Mouse (Mus musculus): Measurements from ENCODE around the gene Esrrb. TPM values are rescaled to one million over a fixed set of nuclear protein-coding genes. Genes with fewer than 3 reads are reported as not detected.

Esrrb gene
- polyA plus RNA-seq, 1 experiment from 2014 or later = 0.74 TPM

GRCm38 (mm10) chr12:86504321-86504720 is 143.4 kb downstream of the Esrrb start:
- no peak for ATAC-seq (ENCODE audit: low FRiP score, low read depth)
- no peaks in the 10 kb centered on the region for H3K9me3 ChIP-seq
- no peak overlapping the region for H3K4me3 ChIP-seq
- H3K27me3 ChIP-seq = peaks cover 17% of the 10 kb centered on the region
- H3K4me2 ChIP-seq (replicated peaks) = no peak overlapping the region
- no peak overlapping the region for H3K9ac ChIP-seq
- no peaks in the 10 kb centered on the region for H3K36me3 ChIP-seq
- H3K4me1 ChIP-seq = peaks cover 5% of the 10 kb centered on the region
- WGBS = 66% methylated on average over 3 of the region's 3 CpGs
- no peak overlapping the region for H3K27ac ChIP-seq

GRCm38 (mm10) chr12:86507741-86508140 is 146.8 kb downstream of the Esrrb start:
- H3K9ac ChIP-seq = no peak overlapping the region
- ATAC-seq (ENCODE audit: low FRiP score, low read depth) = no peak
- H3K9me3 ChIP-seq = no peaks in the 10 kb centered on the region
- H3K4me2 ChIP-seq (replicated peaks) = no peak overlapping the region
- no peak overlapping the region for H3K27ac ChIP-seq
- WGBS = 77% methylated on average over 10 of the region's 10 CpGs
- no peaks in the 10 kb centered on the region for H3K36me3 ChIP-seq
- H3K4me3 ChIP-seq = no peak overlapping the region
- peaks cover 36% of the 10 kb centered on the region for H3K27me3 ChIP-seq
- peaks cover 18% of the 10 kb centered on the region for H3K4me1 ChIP-seq

DNA sequence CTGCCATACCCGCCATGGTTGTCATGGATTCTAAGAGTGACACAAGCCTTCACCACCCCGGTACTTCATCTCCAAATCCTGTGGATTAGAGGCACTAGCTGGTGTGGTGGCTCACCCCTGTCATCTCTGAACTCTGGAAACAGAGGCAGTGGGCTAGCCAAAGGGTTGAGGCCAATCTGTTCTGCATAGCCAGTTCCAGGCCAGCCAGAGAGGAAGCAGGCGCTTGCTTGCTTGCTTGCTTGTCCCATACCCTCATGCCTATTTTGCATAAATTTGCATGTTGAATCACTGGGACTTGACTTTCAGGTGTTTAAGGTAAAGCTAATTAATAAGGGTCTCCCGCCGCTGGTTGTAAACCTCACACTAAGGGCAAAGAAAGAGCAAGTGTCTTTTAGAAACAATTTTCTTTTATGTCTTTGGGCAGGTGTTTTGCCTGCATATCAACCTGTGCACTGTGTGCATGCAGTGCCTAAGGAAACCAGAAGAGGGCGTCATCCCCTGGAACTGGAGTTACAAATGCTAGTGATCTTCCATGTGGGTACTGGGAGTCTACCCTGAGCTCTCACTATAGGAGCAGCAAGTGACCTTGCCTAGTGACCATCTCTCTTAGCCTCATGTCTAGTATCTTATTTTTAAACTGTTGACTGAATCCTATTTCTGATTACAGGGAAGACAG is 147.5 kb downstream of the Esrrb start:
- no peaks in the 10 kb centered on the region for H3K36me3 ChIP-seq

GRCm38 (mm10) chr12:86509295-86510279 is 148.7 kb downstream of the Esrrb start:
- H3K27me3 ChIP-seq = peaks cover 34% of the 10 kb centered on the region
- 0 out of 2 replicates have a peak, but pooled peaks cover 5% of the 10 kb centered on the region for H3K9me3 ChIP-seq
- peaks cover 18% of the 10 kb centered on the region for H3K4me1 ChIP-seq
- H3K9ac ChIP-seq = no peak overlapping the region
- no peak for ATAC-seq (ENCODE audit: low FRiP score, low read depth)
- 11% methylated on average over 13 of the region's 13 CpGs for WGBS
- H3K4me3 ChIP-seq = no peak overlapping the region
- H3K4me2 ChIP-seq (replicated peaks) = no peak overlapping the region; the same call in 1 of the 2 replicates
- no peak overlapping the region for H3K27ac ChIP-seq
- H3K36me3 ChIP-seq = no peaks in the 10 kb centered on the region

More for the DNA sequence above, 147.5 kb downstream of the Esrrb start:
- peaks cover 18% of the 10 kb centered on the region for H3K4me1 ChIP-seq
- no peak overlapping the region for H3K4me3 ChIP-seq
- no peak overlapping the region for H3K4me2 ChIP-seq (replicated peaks)
- H3K9me3 ChIP-seq = 0 out of 2 replicates have a peak, but pooled peaks cover 3% of the 10 kb centered on the region
- H3K27ac ChIP-seq = no peak overlapping the region
- H3K27me3 ChIP-seq = peaks cover 36% of the 10 kb centered on the region
- no peak for ATAC-seq (ENCODE audit: low FRiP score, low read depth)
- WGBS = 78% methylated on average over 6 of the region's 6 CpGs
- no peak overlapping the region for H3K9ac ChIP-seq

GRCm38 (mm10) chr12:86512335-86512734 is 151.4 kb downstream of the Esrrb start:
- WGBS = 79% methylated on average over 3 of the region's 3 CpGs
- no peak overlapping the region for H3K4me2 ChIP-seq (replicated peaks)
- peaks cover 30% of the 10 kb centered on the region for H3K27me3 ChIP-seq
- no peak for ATAC-seq (ENCODE audit: low FRiP score, low read depth)
- H3K27ac ChIP-seq = no peak overlapping the region
- H3K4me1 ChIP-seq = peaks cover 18% of the 10 kb centered on the region
- 0 out of 2 replicates have a peak, but pooled peaks cover 5% of the 10 kb centered on the region for H3K9me3 ChIP-seq
- no peaks in the 10 kb centered on the region for H3K36me3 ChIP-seq
- no peak overlapping the region for H3K9ac ChIP-seq
- no peak overlapping the region for H3K4me3 ChIP-seq

- no peak overlapping the region for H3K27ac ChIP-seq
- H3K27me3 ChIP-seq = peaks cover 33% of the 10 kb centered on the region
- peaks cover 19% of the 10 kb centered on the region for H3K4me1 ChIP-seq
- no peak overlapping the region for H3K4me3 ChIP-seq
- H3K4me2 ChIP-seq (replicated peaks) = no peak overlapping the region
- no peaks in the 10 kb centered on the region for H3K36me3 ChIP-seq
- WGBS = 75% methylated on average over 4 of the region's 4 CpGs
- H3K9me3 ChIP-seq = 0 out of 2 replicates have a peak, but pooled peaks cover 5% of the 10 kb centered on the region
- no peak overlapping the region for H3K9ac ChIP-seq
- ATAC-seq (ENCODE audit: low FRiP score, low read depth) = no peak
Measured at GRCm38 (mm10) chr12:86513596-86513995, 152.7 kb downstream of the Esrrb start.

DNA sequence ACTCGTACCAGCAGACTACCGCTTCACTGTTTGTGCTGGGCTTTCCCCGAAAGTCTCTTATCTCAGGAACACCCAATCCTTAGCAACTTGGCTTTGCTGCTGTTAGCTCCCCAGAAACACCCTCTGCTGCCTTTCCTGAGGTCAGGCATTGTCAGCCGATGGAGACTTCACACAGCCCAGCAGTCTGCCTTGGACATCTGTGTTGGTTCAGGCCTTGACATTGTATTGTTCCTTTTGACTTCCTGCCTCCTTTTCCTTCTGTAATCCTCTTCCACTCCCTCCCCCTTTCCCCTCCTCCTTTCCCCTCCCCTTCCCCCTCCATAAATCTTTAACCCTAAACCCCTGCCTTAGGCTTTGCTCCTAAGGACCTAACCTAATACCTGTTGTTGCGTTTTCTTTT is 155.7 kb downstream of the Esrrb start:
- H3K27ac ChIP-seq = no peak overlapping the region
- ATAC-seq (ENCODE audit: low FRiP score, low read depth) = no peak
- no peak overlapping the region for H3K4me3 ChIP-seq
- 0 out of 2 replicates have a peak, but pooled peaks cover 5% of the 10 kb centered on the region for H3K9me3 ChIP-seq
- no peak overlapping the region for H3K9ac ChIP-seq
- 58% methylated on average over 5 of the region's 5 CpGs for WGBS
- H3K27me3 ChIP-seq = peaks cover 32% of the 10 kb centered on the region
- H3K4me1 ChIP-seq = peaks cover 11% of the 10 kb centered on the region
- H3K4me2 ChIP-seq (replicated peaks) = no peak overlapping the region
- H3K36me3 ChIP-seq = no peaks in the 10 kb centered on the region

- Histone ChIP-seq H3K9me3 (0 out of 2 replicates have a peak, but pooled peaks cover 5% of the 10 kb centered on the region), H3K4me3 (no peak overlapping the region), H3K27me3 (peaks cover 32% of the 10 kb centered on the region), H3K4me1 (peaks cover 11% of the 10 kb centered on the region), H3K36me3 (no peaks in the 10 kb centered on the region), H3K4me2 (replicated peaks) (no peak overlapping the region), H3K9ac (no peak overlapping the region), H3K27ac (no peak overlapping the region)
- 47% methylated on average over 6 of the region's 6 CpGs for WGBS
- ATAC-seq (ENCODE audit: low FRiP score, low read depth) = no peak
Measured at GRCm38 (mm10) chr12:86517721-86518120, 156.8 kb downstream of the Esrrb start.

GRCm38 (mm10) chr12:86518746-86519145 is 157.8 kb downstream of the Esrrb start:
- Histone ChIP-seq H3K4me1 (peaks cover 11% of the 10 kb centered on the region), H3K9me3 (no peaks in the 10 kb centered on the region), H3K4me2 (replicated peaks) (peak overlapping the region; percentile 19; the same call in 1 of the 2 replicates), H3K27me3 (peaks cover 32% of the 10 kb centered on the region), H3K36me3 (no peaks in the 10 kb centered on the region), H3K9ac (no peak overlapping the region), H3K4me3 (no peak overlapping the region), H3K27ac (no peak overlapping the region)
- 23% methylated on average over 18 of the region's 18 CpGs for WGBS
- no peak for ATAC-seq (ENCODE audit: low FRiP score, low read depth)

- no peak overlapping the region for H3K27ac ChIP-seq
- no peak overlapping the region for H3K9ac ChIP-seq
- H3K36me3 ChIP-seq = no peaks in the 10 kb centered on the region
- H3K27me3 ChIP-seq = peaks cover 6% of the 10 kb centered on the region; the same call in 1 of the 2 replicates
- WGBS = 57% methylated on average over 2 of the region's 2 CpGs
- no peak overlapping the region for H3K4me3 ChIP-seq
- H3K4me2 ChIP-seq (replicated peaks) = no peak overlapping the region
- no peaks in the 10 kb centered on the region for H3K9me3 ChIP-seq
- ATAC-seq (ENCODE audit: low FRiP score, low read depth) = no peak
- no peaks in the 10 kb centered on the region for H3K4me1 ChIP-seq
Measured at GRCm38 (mm10) chr12:86534283-86534682, 173.4 kb downstream of the Esrrb start.

GRCm38 (mm10) chr12:86537799-86538198 is 176.9 kb downstream of the Esrrb start:
- Histone ChIP-seq H3K4me2 (replicated peaks) (no peak overlapping the region), H3K27me3 (peaks cover 14% of the 10 kb centered on the region; the same call in 1 of the 2 replicates), H3K36me3 (no peaks in the 10 kb centered on the region), H3K9ac (no peak overlapping the region), H3K4me1 (no peaks in the 10 kb centered on the region), H3K9me3 (no peaks in the 10 kb centered on the region), H3K4me3 (no peak overlapping the region), H3K27ac (no peak overlapping the region)
- ATAC-seq (ENCODE audit: low FRiP score, low read depth) = no peak

DNA sequence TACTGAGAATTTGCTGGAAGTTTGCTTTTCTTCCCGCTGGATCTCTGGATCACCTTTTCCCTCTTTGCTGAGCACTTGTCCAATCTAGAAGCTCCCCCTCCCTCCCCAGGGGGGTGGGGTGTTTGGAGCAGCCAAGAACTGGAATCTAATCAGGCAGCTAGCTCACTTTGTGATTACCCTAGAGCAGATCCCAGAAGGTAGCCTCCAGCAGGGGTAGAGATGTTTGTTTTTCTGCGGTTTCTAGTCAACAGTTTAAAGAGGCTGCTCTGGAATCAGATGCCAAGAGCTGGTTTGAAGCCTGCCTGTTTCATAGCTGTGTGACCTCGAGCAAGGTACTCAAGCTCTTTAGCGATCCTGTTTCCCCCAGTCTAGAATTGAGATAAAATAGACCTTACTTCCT is 177.8 kb downstream of the Esrrb start:
- Histone ChIP-seq H3K36me3 (no peaks in the 10 kb centered on the region), H3K27ac (no peak overlapping the region), H3K4me2 (replicated peaks) (no peak overlapping the region), H3K9ac (no peak overlapping the region), H3K4me1 (no peaks in the 10 kb centered on the region), H3K4me3 (no peak overlapping the region), H3K9me3 (no peaks in the 10 kb centered on the region), H3K27me3 (peaks cover 14% of the 10 kb centered on the region; the same call in 1 of the 2 replicates)
- 70% methylated on average over 4 of the region's 4 CpGs for WGBS
- ATAC-seq (ENCODE audit: low FRiP score, low read depth) = no peak

All from limb, embryonic 13.5 days (tissue).